Mouse (Mus musculus): ENCODE data around the gene Ppp4r3a. TPM values are rescaled to one million over a fixed set of nuclear protein-coding genes. Genes with fewer than 3 reads are reported as not detected.
"Not testable (repeated sequence)": the region's sequence is repeated elsewhere in the genome, so short reads cannot be mapped to it uniquely, and the experiment has no call there.

The Ppp4r3a gene
- polyA plus RNA-seq, 1 experiment from 2014 or later: 22.8 TPM

GRCm38 (mm10) chr12:101019031-101019430 lies 64.5 kb downstream of the Ppp4r3a start:
- Histone ChIP-seq H3K9me3 (replicated peaks; ENCODE audit: control insufficient read depth, low read length, poor library complexity, severe bottlenecking) (no peaks in the 10 kb centered on the region), H3K4me3 (ENCODE audit: low read depth, low read length) (no peak overlapping the region), H3K36me3 (ENCODE audit: control insufficient read depth, insufficient read depth, low read length) (0 out of 2 replicates have a peak, but pooled peaks cover 4% of the 10 kb centered on the region), H3K4me2 (ENCODE audit: low read length) (no peak overlapping the region), H3K27ac (ENCODE audit: low read length) (peak overlapping the region; percentile 63; the same call in 1 of the 2 replicates), H3K27me3 (ENCODE audit: control insufficient read depth, insufficient read depth, low read depth, low read length) (no peaks in the 10 kb centered on the region), H3K9ac (ENCODE audit: low read depth, low read length) (no peak overlapping the region), H3K4me1 (ENCODE audit: control insufficient read depth, insufficient read depth, low read length) (peaks cover 30% of the 10 kb centered on the region)
- ATAC-seq: 0 out of 2 replicates have a peak, but pooled peaks have one; percentile 12
- whole genome bisulfite sequencing: 13% methylated on average over 5 of the region's 5 CpGs

GRCm38 (mm10) chr12:101017971-101018371 lies 65.5 kb downstream of the Ppp4r3a start:
- WGBS: 17% methylated on average over 6 of the region's 6 CpGs
- H3K9ac ChIP-seq (ENCODE audit: low read depth, low read length): peak overlapping the region; percentile 1

GRCm38 (mm10) chr12:101016412-101016928 lies 67.0 kb downstream of the Ppp4r3a start:
- WGBS: 44% methylated on average over 5 of the region's 5 CpGs
- H3K36me3 ChIP-seq (ENCODE audit: control insufficient read depth, insufficient read depth, low read length): no peaks in the 10 kb centered on the region
- H3K4me2 ChIP-seq (ENCODE audit: low read length): no peak overlapping the region
- peaks cover 27% of the 10 kb centered on the region for H3K4me1 ChIP-seq (ENCODE audit: control insufficient read depth, insufficient read depth, low read length)
- H3K9ac ChIP-seq (ENCODE audit: low read depth, low read length): no peak overlapping the region
- H3K4me3 ChIP-seq (ENCODE audit: low read depth, low read length): no peak overlapping the region
- no peaks in the 10 kb centered on the region for H3K27me3 ChIP-seq (ENCODE audit: control insufficient read depth, insufficient read depth, low read depth, low read length)
- no peak overlapping the region for H3K27ac ChIP-seq (ENCODE audit: low read length)
- H3K9me3 ChIP-seq (replicated peaks; ENCODE audit: control insufficient read depth, low read length, poor library complexity, severe bottlenecking): no peaks in the 10 kb centered on the region
- no peak for ATAC-seq

More at GRCm38 (mm10) chr12:101017971-101018371, 65.5 kb downstream of the Ppp4r3a start:
- no peak overlapping the region for H3K4me3 ChIP-seq (ENCODE audit: low read depth, low read length)
- H3K27me3 ChIP-seq (ENCODE audit: control insufficient read depth, insufficient read depth, low read depth, low read length): no peaks in the 10 kb centered on the region
- H3K4me2 ChIP-seq (ENCODE audit: low read length): no peak overlapping the region
- H3K36me3 ChIP-seq (ENCODE audit: control insufficient read depth, insufficient read depth, low read length): 0 out of 2 replicates have a peak, but pooled peaks cover 4% of the 10 kb centered on the region
- ATAC-seq: peak; percentile 11; the same call in 1 of the 2 replicates
- H3K27ac ChIP-seq (ENCODE audit: low read length): no peak overlapping the region
- H3K9me3 ChIP-seq (replicated peaks; ENCODE audit: control insufficient read depth, low read length, poor library complexity, severe bottlenecking): no peaks in the 10 kb centered on the region
- peaks cover 20% of the 10 kb centered on the region for H3K4me1 ChIP-seq (ENCODE audit: control insufficient read depth, insufficient read depth, low read length)

DNA sequence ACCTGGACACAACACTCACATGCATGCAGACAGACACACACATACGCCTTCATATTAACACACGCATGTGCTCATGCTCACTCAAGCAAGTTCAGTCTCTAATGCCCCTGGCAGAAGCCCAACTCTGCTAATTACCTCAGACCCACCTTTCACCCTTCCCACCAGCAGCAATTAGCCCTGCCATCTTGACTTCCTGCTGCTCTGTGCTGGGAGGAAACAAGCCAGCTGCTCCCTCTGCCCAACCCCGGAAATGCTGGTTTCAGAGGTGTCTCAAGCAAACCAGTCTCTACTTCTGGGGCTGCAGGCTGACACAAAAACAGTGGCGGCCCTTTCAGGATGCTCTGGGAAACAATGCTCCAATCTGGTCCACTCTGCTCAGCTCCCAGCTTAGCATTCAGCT lies 67.6 kb downstream of the Ppp4r3a start:
- Histone ChIP-seq H3K27ac (ENCODE audit: low read length) (no peak overlapping the region), H3K9me3 (replicated peaks; ENCODE audit: control insufficient read depth, low read length, poor library complexity, severe bottlenecking) (no peaks in the 10 kb centered on the region)

GRCm38 (mm10) chr12:101015165-101015560 lies 68.3 kb downstream of the Ppp4r3a start:
- 87% methylated on average over 11 of the region's 11 CpGs for WGBS
- no peak overlapping the region for H3K9ac ChIP-seq (ENCODE audit: low read depth, low read length)
- ATAC-seq: no peak
- H3K4me2 ChIP-seq (ENCODE audit: low read length): no peak overlapping the region
- no peak overlapping the region for H3K4me3 ChIP-seq (ENCODE audit: low read depth, low read length)
- no peak overlapping the region for H3K27ac ChIP-seq (ENCODE audit: low read length)
- H3K36me3 ChIP-seq (ENCODE audit: control insufficient read depth, insufficient read depth, low read length): no peaks in the 10 kb centered on the region
- no peaks in the 10 kb centered on the region for H3K27me3 ChIP-seq (ENCODE audit: control insufficient read depth, insufficient read depth, low read depth, low read length)
- H3K4me1 ChIP-seq (ENCODE audit: control insufficient read depth, insufficient read depth, low read length): peaks cover 26% of the 10 kb centered on the region
- H3K9me3 ChIP-seq (replicated peaks; ENCODE audit: control insufficient read depth, low read length, poor library complexity, severe bottlenecking): no peaks in the 10 kb centered on the region

More for the DNA sequence above, 67.6 kb downstream of the Ppp4r3a start:
- 50% methylated on average over 4 of the region's 4 CpGs for WGBS
- Histone ChIP-seq H3K4me3 (ENCODE audit: low read depth, low read length) (no peak overlapping the region), H3K4me1 (ENCODE audit: control insufficient read depth, insufficient read depth, low read length) (peaks cover 27% of the 10 kb centered on the region), H3K9ac (ENCODE audit: low read depth, low read length) (no peak overlapping the region), H3K27me3 (ENCODE audit: control insufficient read depth, insufficient read depth, low read depth, low read length) (no peaks in the 10 kb centered on the region), H3K36me3 (ENCODE audit: control insufficient read depth, insufficient read depth, low read length) (no peaks in the 10 kb centered on the region), H3K4me2 (ENCODE audit: low read length) (no peak overlapping the region)
- no peak for ATAC-seq

- no peak overlapping the region for H3K4me2 ChIP-seq (ENCODE audit: low read length)
- no peak for ATAC-seq
- H3K4me3 ChIP-seq (ENCODE audit: low read depth, low read length): no peak overlapping the region
- H3K27ac ChIP-seq (ENCODE audit: low read length): no peak overlapping the region
- H3K4me1 ChIP-seq (ENCODE audit: control insufficient read depth, insufficient read depth, low read length): peaks cover 24% of the 10 kb centered on the region
- 72% methylated on average over 10 of the region's 10 CpGs for WGBS
- no peaks in the 10 kb centered on the region for H3K36me3 ChIP-seq (ENCODE audit: control insufficient read depth, insufficient read depth, low read length)
- H3K9ac ChIP-seq (ENCODE audit: low read depth, low read length): no peak overlapping the region
- no peaks in the 10 kb centered on the region for H3K27me3 ChIP-seq (ENCODE audit: control insufficient read depth, insufficient read depth, low read depth, low read length)
- no peaks in the 10 kb centered on the region for H3K9me3 ChIP-seq (replicated peaks; ENCODE audit: control insufficient read depth, low read length, poor library complexity, severe bottlenecking)
Observed at GRCm38 (mm10) chr12:101014549-101015164, 68.8 kb downstream of the Ppp4r3a start.

- not testable (repeated sequence) for H3K36me3 ChIP-seq (ENCODE audit: control insufficient read depth, insufficient read depth, low read length); H3K27me3 ChIP-seq (ENCODE audit: control insufficient read depth, insufficient read depth, low read depth, low read length); H3K4me2 ChIP-seq (ENCODE audit: low read length); H3K27ac ChIP-seq (ENCODE audit: low read length); ATAC-seq; H3K9me3 ChIP-seq (replicated peaks; ENCODE audit: control insufficient read depth, low read length, poor library complexity, severe bottlenecking); H3K4me3 ChIP-seq (ENCODE audit: low read depth, low read length); H3K9ac ChIP-seq (ENCODE audit: low read depth, low read length)
- H3K4me1 ChIP-seq (ENCODE audit: control insufficient read depth, insufficient read depth, low read length): peaks cover 19% of the 10 kb centered on the region
- 86% methylated on average over 9 of the region's 9 CpGs for WGBS
Observed at GRCm38 (mm10) chr12:101013668-101014067, 69.8 kb downstream of the Ppp4r3a start.

GRCm38 (mm10) chr12:101013078-101013665 lies 70.3 kb downstream of the Ppp4r3a start:
- Histone ChIP-seq H3K27ac (ENCODE audit: low read length) (no peak overlapping the region), H3K9me3 (replicated peaks; ENCODE audit: control insufficient read depth, low read length, poor library complexity, severe bottlenecking) (no peaks in the 10 kb centered on the region), H3K4me1 (ENCODE audit: control insufficient read depth, insufficient read depth, low read length) (peaks cover 19% of the 10 kb centered on the region), H3K9ac (ENCODE audit: low read depth, low read length) (no peak overlapping the region), H3K27me3 (ENCODE audit: control insufficient read depth, insufficient read depth, low read depth, low read length) (no peaks in the 10 kb centered on the region), H3K4me2 (ENCODE audit: low read length) (no peak overlapping the region), H3K36me3 (ENCODE audit: control insufficient read depth, insufficient read depth, low read length) (no peaks in the 10 kb centered on the region), H3K4me3 (ENCODE audit: low read depth, low read length) (no peak overlapping the region)
- WGBS: 39% methylated on average over 8 of the region's 8 CpGs
- ATAC-seq: no peak

Measured in midbrain, embryonic 16.5 days (tissue).